In genomic region chr2:160581029-160581428, GRCm38 (mm10) we compare ENCODE assay signal across 17 mouse cellular contexts.
A peak's percentile ranks its signal among the peaks of the same experiment; 100 is the strongest.
DNase-seq lines count a peak whose midpoint lies in the region; ATAC-seq and TF ChIP-seq lines count a peak whose summit lies in the region.
"Had no signal": no experiment of that assay in that cellular context is flagged by ENCODE, and none has a peak within 500 bp of the region (broad histone marks: within the 10 kb centered on the region; RNA-seq: fewer than 3 reads in every experiment).

No protein-coding gene starts in this region.

- peak overlapping the region; percentile 60; the same call in 1 of the 2 replicates for H3K27ac ChIP-seq in midbrain, embryonic 10.5 days (replicated peaks)
- H3K27ac ChIP-seq in midbrain, postnatal 0 days (ENCODE audit: low read depth, low read length), result no peak overlapping the region
- H3K27ac ChIP-seq: heart, embryonic 10.5 days; liver, embryonic 14.5 days; stomach, postnatal 0 days had no signal

- H3K9ac ChIP-seq in midbrain, postnatal 0 days (replicated peaks; ENCODE audit: low read length, poor library complexity, severe bottlenecking), result no peak overlapping the region
- H3K9ac ChIP-seq: liver, embryonic 14.5 days had no signal

- ATAC-seq in midbrain, postnatal 0 days (ENCODE audit: low FRiP score), result no peak
- no peak for ATAC-seq in activated CD4-positive, CD25-positive, alpha-beta regulatory T cell, adult 4 months

- H3K36me3 ChIP-seq in midbrain, embryonic 10.5 days, result no peaks in the 10 kb centered on the region
- H3K36me3 ChIP-seq in midbrain, postnatal 0 days (ENCODE audit: insufficient read depth, low read length), result no peaks in the 10 kb centered on the region
- H3K36me3 ChIP-seq: heart, embryonic 10.5 days had no signal

- peaks cover 14% of the 10 kb centered on the region for H3K4me1 ChIP-seq in midbrain, embryonic 10.5 days
- no peaks in the 10 kb centered on the region for H3K4me1 ChIP-seq in midbrain, postnatal 0 days (ENCODE audit: insufficient read depth, low read length)

- TF ChIP-seq CTCF in midbrain, postnatal 0 days (IDR thresholded peaks at IDR 0.05), result no peak

- H3K4me2 ChIP-seq in midbrain, postnatal 0 days (ENCODE audit: low read depth, low read length, poor library complexity, severe bottlenecking), result no peak overlapping the region

- peak; percentile 50 for DNase-seq in embryo, embryonic 10.5 days (ENCODE audit: low spot score)
- DNase-seq in embryo, embryonic 9.5 days (ENCODE audit: extremely low spot score), result no peak
- DNase-seq in midbrain, embryonic 10.5 days (ENCODE audit: low spot score), result peak; percentile 45
- DNase-seq in midbrain, postnatal 0 days (ENCODE audit: low spot score), result no peak
- peak; percentile 54 for DNase-seq in mesoderm, embryonic 11.5 days (ENCODE audit: low read depth, low spot score)
- DNase-seq in retina, embryonic 14.5 days (ENCODE audit: low spot score), result peak; percentile 71
- DNase-seq in cerebellum, postnatal 25 days, result no peak
- DNase-seq: cerebellum, postnatal 14 days; gastrocnemius, postnatal 10 days; heart, postnatal 36 days; kidney, adult 18-20 months; lung, postnatal 10 days; thymus, postnatal 25 days had no signal

- peaks cover 64% of the 10 kb centered on the region for H3K27me3 ChIP-seq in midbrain, embryonic 10.5 days (ENCODE audit: low read depth, poor library complexity, severe bottlenecking)
- H3K27me3 ChIP-seq in midbrain, postnatal 0 days (ENCODE audit: insufficient read depth, low read length), result peaks cover 14% of the 10 kb centered on the region

- peak overlapping the region; percentile 5; the same call in 1 of the 2 replicates for H3K4me3 ChIP-seq in midbrain, embryonic 10.5 days
- H3K4me3 ChIP-seq in midbrain, postnatal 0 days (ENCODE audit: low read depth, low read length), result no peak overlapping the region
- H3K4me3 ChIP-seq: heart, embryonic 10.5 days had no signal

- H3K9me3 ChIP-seq in midbrain, embryonic 10.5 days (replicated peaks), result no peaks in the 10 kb centered on the region
- no peaks in the 10 kb centered on the region for H3K9me3 ChIP-seq in midbrain, postnatal 0 days (ENCODE audit: low read length)
- H3K9me3 ChIP-seq: heart, embryonic 10.5 days had no signal

- 4% methylated on average over 9 of the region's 9 CpGs for WGBS in midbrain, embryonic 10.5 days
- 6% methylated on average over 9 of the region's 9 CpGs for WGBS in midbrain, postnatal 0 days

Comparison
In these comparisons a context has a peak if more than half of its experiments do, and no peak if none do; other contexts are left out.
1. DNase-seq: peak in embryo, embryonic 10.5 days (single experiment), midbrain, embryonic 10.5 days (single experiment), mesoderm, embryonic 11.5 days (single experiment) and retina, embryonic 14.5 days (single experiment); none in embryo, embryonic 9.5 days (single experiment), midbrain, postnatal 0 days (single experiment) and cerebellum, postnatal 25 days (0 of 2).